Mouse (Mus musculus) forebrain, embryonic 16.5 days (tissue): ENCODE results near the gene Bag2. TPM values are rescaled to one million over a fixed set of nuclear protein-coding genes. Genes with fewer than 3 reads are reported as not detected.
"Not testable (repeated sequence)": the region's sequence is repeated elsewhere in the genome, so short reads cannot be mapped to it uniquely, and the experiment has no call there.

Experiments used
- ATAC-seq: fragments of 200-750 bp; cut with Nextera tagmentation; 2 replicates; pipeline ENCODE4 v1.8.0; 2017; ENCODE audit warnings: mild to moderate bottlenecking, moderate library complexity
- H3K27ac ChIP-seq: fragments of 300-500 bp; sonication (generic); 2 replicates; pipeline ENCODE4 v1.5.1; 2014; ENCODE audit warnings: low read length, control low read depth
- H3K27me3 ChIP-seq: fragments of 300-500 bp; sonication (generic); replicated peaks from 2 replicates; pipeline ENCODE4 v1.6.1; 2014; ENCODE audit warnings: low read length; ENCODE audit not compliant: control insufficient read depth, insufficient read depth
- H3K36me3 ChIP-seq: fragments of 300-500 bp; sonication (generic); 2 replicates; pipeline ENCODE4 v1.6.1; 2014; ENCODE audit not compliant: control insufficient read depth, insufficient read depth
- H3K4me1 ChIP-seq: fragments of 300-500 bp; sonication (generic); replicated peaks from 2 replicates; pipeline ENCODE4 v1.6.1; 2014; ENCODE audit warnings: low read length; ENCODE audit not compliant: control insufficient read depth, insufficient read depth
- H3K4me2 ChIP-seq: fragments of 300-500 bp; sonication (generic); 2 replicates; pipeline ENCODE4 v1.6.1; 2014; ENCODE audit warnings: mild to moderate bottlenecking, low read length, control low read depth
- H3K4me3 ChIP-seq: fragments of 300-500 bp; sonication (generic); replicated peaks from 2 replicates; pipeline ENCODE4 v1.5.1; 2014; ENCODE audit warnings: mild to moderate bottlenecking, low read length, control low read depth
- H3K9ac ChIP-seq: fragments of 300-500 bp; sonication (generic); replicated peaks from 2 replicates; pipeline ENCODE4 v1.6.1; 2014; ENCODE audit warnings: low read depth, low read length, control low read depth
- H3K9me3 ChIP-seq: fragments of 300-500 bp; sonication (generic); 2 replicates; pipeline ENCODE4 v1.6.1; 2016; ENCODE audit warnings: low read length; ENCODE audit not compliant: control insufficient read depth
- WGBS: fragments of 180-500 bp; shearing (Covaris S2); extraction: QIAGEN DNeasy Blood & Tissue Kit; methylation state at CpG from one replicate; pipeline ENCODE4 v1.1.7; 2014; 5-methylcytosine and 5-hydroxymethylcytosine counted together
- polyA plus RNA-seq: library from polyadenylated mRNA; unstranded; fragments of >200 nt; fragmentation: Nextera tagmentation; extraction: Ambion mirVana; gene quantifications from 2 replicates; pipeline ENCODE4 v1.2.1, GENCODE M21; 2015

The Bag2 gene
- polyA plus RNA-seq, 1 experiment from 2014 or later: 25.9 TPM

DNA sequence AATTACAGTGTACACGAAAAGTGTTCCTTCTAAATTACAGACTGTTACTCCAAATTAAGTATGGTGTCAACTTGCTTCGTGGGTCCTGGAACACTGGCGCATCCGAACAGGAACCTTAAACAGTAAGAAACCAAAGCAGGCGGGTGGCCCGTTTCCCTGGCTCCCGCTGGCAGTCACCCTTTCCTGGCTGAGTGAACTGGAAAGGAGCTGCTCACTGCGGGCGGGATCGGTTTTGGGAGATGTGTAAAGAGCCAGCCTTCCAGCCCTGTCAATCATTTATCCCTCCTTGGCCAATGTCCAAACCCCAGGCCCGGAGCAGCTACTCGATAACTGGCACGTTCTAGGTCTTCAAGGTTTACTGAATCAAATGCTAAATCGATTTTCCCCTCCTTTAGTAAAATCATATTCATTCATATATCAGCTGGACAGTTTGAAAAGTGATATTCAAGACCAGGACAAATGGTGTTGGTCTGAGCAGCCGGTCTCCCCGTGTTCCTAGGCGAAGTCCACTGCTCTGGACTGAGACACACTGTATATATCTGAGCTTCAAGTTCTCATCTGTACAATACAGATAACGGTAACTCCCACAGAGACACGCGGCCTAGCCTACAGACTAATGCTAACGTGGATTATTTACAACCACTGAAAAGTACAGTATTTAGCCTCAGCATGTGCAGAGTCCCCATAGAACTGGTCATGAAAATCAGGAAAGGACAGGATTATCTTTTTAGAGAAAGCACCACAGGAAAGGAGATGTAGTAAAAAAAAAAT, 2.4 kb downstream of the Bag2 start:
- no peak overlapping the region for H3K4me3 ChIP-seq
- H3K27ac ChIP-seq: no peak overlapping the region
- no peaks in the 10 kb centered on the region for H3K36me3 ChIP-seq
- H3K9me3 ChIP-seq: no peaks in the 10 kb centered on the region
- ATAC-seq: no peak
- no peaks in the 10 kb centered on the region for H3K27me3 ChIP-seq
- no peak overlapping the region for H3K4me2 ChIP-seq
- H3K9ac ChIP-seq: no peak overlapping the region
- peaks cover 28% of the 10 kb centered on the region for H3K4me1 ChIP-seq
- WGBS: 50% methylated on average over 21 of the region's 21 CpGs

DNA sequence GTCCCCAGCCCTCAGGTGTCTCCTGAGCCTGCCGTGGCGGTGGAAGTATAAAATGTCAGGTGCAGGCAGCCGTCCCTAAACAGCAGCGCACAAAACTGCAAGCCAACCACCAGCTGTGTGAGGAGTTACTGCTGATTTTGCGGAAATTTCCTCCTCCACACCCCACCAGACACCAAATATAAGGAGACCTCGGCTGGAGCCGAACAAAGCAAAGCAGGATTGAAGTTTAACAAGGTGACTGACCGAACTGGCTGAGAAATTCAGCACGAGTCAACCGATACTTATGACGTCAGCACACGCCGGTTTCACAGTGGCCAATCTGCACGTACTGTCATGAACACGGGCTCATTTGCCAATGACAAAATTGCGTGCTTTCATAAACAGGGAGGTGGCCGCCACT, 3.5 kb downstream of the Bag2 start:
- no peak overlapping the region for H3K4me2 ChIP-seq
- no peaks in the 10 kb centered on the region for H3K9me3 ChIP-seq
- peaks cover 28% of the 10 kb centered on the region for H3K4me1 ChIP-seq
- no peak overlapping the region; the same call in 1 of the 2 replicates for H3K27ac ChIP-seq
- no peak overlapping the region for H3K9ac ChIP-seq
- 88% methylated on average over 17 of the region's 17 CpGs for WGBS
- no peaks in the 10 kb centered on the region for H3K36me3 ChIP-seq
- ATAC-seq: no peak
- no peaks in the 10 kb centered on the region for H3K27me3 ChIP-seq
- no peak overlapping the region for H3K4me3 ChIP-seq

DNA sequence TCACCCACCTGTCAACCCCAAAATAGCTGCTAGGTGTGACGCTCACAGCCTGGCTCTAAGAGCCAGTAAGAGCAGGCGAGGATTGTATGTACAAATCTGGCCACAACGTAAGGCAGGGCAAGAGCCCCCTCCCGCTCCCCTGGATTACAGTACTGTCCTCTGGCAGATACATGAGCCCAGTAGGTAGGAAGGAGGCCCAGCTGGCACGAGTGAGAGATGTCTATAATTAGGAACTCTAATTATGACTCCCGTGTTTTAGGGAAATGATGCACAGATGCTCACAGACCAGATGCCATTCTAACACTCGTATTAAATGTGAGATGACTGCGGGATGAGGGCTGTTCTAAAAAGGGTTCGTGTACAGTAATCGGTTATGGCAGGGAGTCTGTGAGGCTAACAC, 6.3 kb downstream of the Bag2 start:
- ATAC-seq: peak; percentile 79
- H3K9ac ChIP-seq: no peak overlapping the region
- H3K27ac ChIP-seq: no peak overlapping the region; the same call in 1 of the 2 replicates
- no peak overlapping the region for H3K4me3 ChIP-seq
- peaks cover 17% of the 10 kb centered on the region for H3K4me1 ChIP-seq
- H3K36me3 ChIP-seq: no peaks in the 10 kb centered on the region
- no peaks in the 10 kb centered on the region for H3K27me3 ChIP-seq
- H3K4me2 ChIP-seq: no peak overlapping the region
- H3K9me3 ChIP-seq: no peaks in the 10 kb centered on the region
- WGBS: 43% methylated on average over 10 of the region's 10 CpGs

DNA sequence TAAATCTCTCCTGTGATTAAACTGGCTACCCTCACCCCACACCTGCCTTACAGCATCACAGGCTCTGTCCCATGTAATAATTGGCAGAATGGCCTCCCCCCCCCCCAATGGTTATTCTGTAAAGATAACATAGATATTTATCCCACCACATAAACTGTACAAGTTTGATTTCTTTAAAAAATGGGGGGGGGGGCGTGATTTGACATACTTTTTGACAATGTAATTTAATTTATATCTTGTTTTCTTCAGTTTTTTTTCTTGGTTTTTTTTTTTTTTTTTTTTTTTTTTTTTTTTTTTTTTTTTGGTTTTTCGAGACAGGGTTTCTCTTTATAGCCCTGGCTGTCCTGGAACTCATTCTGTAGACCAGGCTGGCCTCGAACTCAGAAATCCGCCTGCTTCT, 7.9 kb downstream of the Bag2 start:
- H3K4me3 ChIP-seq, H3K27me3 ChIP-seq, H3K4me2 ChIP-seq, H3K9ac ChIP-seq, H3K9me3 ChIP-seq, H3K36me3 ChIP-seq, H3K27ac ChIP-seq, ATAC-seq: not testable (repeated sequence)
- H3K4me1 ChIP-seq: peaks cover 10% of the 10 kb centered on the region
- 95% methylated on average over 3 of the region's 4 CpGs for WGBS

DNA sequence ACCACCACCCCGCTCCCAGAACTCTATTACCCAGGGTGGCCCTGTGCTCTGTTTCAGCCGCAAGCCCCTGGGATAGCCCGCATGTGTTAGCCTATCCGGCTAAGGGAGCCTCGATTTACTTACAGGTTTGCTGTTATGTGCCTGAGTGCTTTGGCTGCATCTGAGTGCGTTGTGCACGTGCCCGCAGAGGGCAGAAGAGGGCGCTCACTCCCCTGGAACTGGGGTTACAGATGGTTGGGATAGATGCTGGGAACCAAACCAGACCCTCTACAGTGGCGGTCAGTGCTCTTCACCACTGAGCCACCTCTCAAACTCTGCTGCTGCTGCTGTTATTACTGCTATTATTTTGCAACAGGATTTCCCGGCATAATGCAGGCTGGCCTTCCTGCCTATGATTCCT, 8.5 kb downstream of the Bag2 start:
- Histone ChIP-seq H3K9me3 (no peaks in the 10 kb centered on the region), H3K27me3 (no peaks in the 10 kb centered on the region), H3K9ac (no peak overlapping the region), H3K4me1 (peaks cover 6% of the 10 kb centered on the region; the same call in 1 of the 2 replicates), H3K27ac (no peak overlapping the region), H3K4me2 (no peak overlapping the region), H3K36me3 (no peaks in the 10 kb centered on the region), H3K4me3 (no peak overlapping the region)
- 96% methylated on average over 11 of the region's 11 CpGs for WGBS
- no peak for ATAC-seq

DNA sequence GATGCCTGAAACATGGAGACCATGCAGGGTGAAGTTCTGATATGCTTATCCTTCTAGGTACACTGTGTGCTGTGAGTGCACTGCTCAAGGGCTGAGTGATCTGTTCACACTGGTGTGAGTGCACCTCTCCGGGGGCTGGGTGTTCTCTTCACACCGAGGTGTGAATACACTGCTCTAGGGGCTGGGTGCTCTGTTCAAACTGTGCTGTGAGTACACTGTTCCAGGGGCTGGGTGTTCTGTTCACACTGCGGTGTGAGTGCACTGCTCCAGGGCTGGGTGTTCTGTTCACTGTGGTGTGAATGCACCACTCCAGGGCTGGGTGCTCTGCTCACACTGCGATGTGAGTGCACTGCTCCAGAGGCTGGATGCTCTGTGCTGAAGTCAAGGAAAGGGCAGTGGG, 11.7 kb downstream of the Bag2 start:
- Histone ChIP-seq H3K4me1 (no peaks in the 10 kb centered on the region; the same call in 1 of the 2 replicates), H3K36me3 (no peaks in the 10 kb centered on the region), H3K9ac (no peak overlapping the region), H3K4me3 (no peak overlapping the region), H3K9me3 (no peaks in the 10 kb centered on the region), H3K27me3 (no peaks in the 10 kb centered on the region), H3K27ac (no peak overlapping the region), H3K4me2 (no peak overlapping the region)
- no peak for ATAC-seq
- whole genome bisulfite sequencing: 96% methylated on average over 4 of the region's 4 CpGs

DNA sequence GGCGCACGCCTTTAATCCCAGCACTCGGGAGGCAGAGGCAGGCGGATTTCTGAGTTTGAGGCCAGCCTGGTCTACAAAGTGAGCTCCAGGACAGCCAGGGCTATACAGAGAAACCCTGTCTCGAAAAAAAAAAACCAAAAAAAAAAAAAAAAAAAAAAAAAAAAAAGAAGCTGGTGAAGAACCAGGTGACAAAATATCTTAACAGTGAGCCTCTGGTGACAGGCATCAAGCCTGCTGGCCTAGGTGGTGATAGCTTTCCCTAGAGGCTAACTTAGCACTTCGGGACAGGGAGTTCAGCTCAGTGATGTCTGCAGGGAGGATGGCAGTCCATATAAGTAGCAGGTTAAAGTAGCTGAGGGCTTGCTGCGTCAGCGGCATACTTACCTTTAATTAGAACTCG, 12.8 kb downstream of the Bag2 start:
- H3K36me3 ChIP-seq, ATAC-seq, H3K9ac ChIP-seq, H3K9me3 ChIP-seq, H3K27ac ChIP-seq, H3K27me3 ChIP-seq, H3K4me1 ChIP-seq, H3K4me3 ChIP-seq, H3K4me2 ChIP-seq: not testable (repeated sequence)
- 93% methylated on average over 9 of the region's 9 CpGs for WGBS

DNA sequence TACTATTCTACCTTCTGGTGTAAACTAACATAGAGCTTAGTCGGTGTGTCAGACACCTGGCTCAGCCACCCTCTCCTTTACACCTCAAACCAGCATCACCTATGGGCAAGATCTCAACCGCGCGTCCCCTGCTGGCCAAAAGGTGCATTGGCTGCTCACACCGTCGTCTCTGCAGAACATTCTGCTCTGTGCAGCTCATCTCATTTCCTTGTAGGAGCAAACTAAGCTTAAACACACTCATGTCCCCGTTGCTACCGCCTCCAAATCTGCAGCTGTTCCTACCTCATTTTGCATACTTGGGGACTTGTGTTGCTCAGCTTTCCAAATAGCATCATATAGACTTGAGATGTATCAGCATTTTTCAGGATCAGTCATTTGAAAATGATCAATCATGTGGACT, 14.7 kb downstream of the Bag2 start:
- Histone ChIP-seq H3K27me3 (no peaks in the 10 kb centered on the region), H3K4me1 (no peaks in the 10 kb centered on the region), H3K36me3 (peaks cover 11% of the 10 kb centered on the region), H3K9me3 (no peaks in the 10 kb centered on the region), H3K27ac (no peak overlapping the region), H3K4me2 (no peak overlapping the region), H3K4me3 (no peak overlapping the region), H3K9ac (no peak overlapping the region)
- no peak for ATAC-seq
- 18% methylated on average over 8 of the region's 8 CpGs for WGBS

DNA sequence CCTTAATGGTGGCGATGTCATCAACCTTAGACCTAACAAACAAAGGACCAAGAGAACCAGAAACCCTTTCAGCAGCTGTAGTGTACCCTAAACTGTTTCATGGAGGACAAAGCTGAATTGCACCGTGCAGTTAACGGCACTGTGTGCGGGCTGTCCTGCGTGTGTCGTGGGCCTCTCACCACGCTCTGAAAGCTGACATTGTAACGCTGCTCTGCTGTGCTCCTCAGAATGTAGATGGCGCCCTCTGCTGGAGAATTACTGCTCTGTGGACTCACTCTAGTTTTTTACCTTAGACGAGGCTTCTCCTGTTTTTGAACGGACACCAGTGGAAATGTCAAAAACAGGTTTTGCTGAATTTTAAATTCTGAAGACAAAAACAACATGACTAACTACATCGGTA, 18.3 kb downstream of the Bag2 start:
- H3K36me3 ChIP-seq: peaks cover 30% of the 10 kb centered on the region

More for the DNA sequence above, 18.3 kb downstream of the Bag2 start:
- Histone ChIP-seq H3K4me2 (no peak overlapping the region), H3K4me3 (no peak overlapping the region), H3K9ac (no peak overlapping the region), H3K27ac (no peak overlapping the region), H3K4me1 (no peaks in the 10 kb centered on the region), H3K9me3 (no peaks in the 10 kb centered on the region), H3K27me3 (no peaks in the 10 kb centered on the region)
- 20% methylated on average over 12 of the region's 12 CpGs for WGBS
- ATAC-seq: peak; percentile 90
